Mouse (Mus musculus) CH12F3 (cell line): Measurements from ENCODE around the gene Evpl.

Experiments used
- in situ Hi-C: fragments of 300-500 bp; cut with MboI; formaldehyde crosslinking; loops from 2 replicates; pipeline ENCODE4 v1.14.3; 2020; ENCODE audit warnings: low sequenced_read_pairs

Evpl gene

DNA sequence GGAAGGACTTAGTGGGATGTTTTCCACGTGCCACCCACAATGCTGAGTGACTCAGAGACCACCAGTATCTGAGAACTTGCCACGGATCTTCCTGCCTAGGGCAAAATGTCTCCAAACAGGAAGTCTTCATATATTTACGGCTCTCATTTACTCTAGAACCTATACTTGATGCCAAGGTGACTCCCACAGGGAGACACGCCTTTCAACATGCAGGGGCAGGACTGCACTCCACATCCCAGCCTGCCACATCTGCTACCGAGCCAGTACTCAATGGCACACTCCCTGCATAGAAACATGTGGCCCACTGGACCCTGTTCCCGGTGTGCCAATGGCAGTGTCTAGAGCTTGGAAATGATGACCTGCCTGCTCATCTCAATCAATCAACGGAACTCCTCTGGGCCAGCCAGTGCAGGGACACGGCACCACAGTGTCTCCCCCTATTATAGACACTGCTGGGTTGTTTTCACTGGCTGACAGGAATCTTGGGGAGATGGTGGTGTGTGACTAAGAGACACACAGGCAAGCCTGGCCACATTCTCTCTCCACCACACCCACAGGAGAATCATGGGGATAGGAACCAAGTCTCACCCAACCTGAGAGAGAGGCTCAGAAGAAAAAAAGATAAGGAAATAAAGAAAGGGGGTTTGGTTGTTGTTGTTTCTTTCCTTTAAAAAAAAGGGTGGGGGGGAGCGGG is 18.3 kb upstream of the Evpl start:
- in situ Hi-C loops: no loop called here

DNA sequence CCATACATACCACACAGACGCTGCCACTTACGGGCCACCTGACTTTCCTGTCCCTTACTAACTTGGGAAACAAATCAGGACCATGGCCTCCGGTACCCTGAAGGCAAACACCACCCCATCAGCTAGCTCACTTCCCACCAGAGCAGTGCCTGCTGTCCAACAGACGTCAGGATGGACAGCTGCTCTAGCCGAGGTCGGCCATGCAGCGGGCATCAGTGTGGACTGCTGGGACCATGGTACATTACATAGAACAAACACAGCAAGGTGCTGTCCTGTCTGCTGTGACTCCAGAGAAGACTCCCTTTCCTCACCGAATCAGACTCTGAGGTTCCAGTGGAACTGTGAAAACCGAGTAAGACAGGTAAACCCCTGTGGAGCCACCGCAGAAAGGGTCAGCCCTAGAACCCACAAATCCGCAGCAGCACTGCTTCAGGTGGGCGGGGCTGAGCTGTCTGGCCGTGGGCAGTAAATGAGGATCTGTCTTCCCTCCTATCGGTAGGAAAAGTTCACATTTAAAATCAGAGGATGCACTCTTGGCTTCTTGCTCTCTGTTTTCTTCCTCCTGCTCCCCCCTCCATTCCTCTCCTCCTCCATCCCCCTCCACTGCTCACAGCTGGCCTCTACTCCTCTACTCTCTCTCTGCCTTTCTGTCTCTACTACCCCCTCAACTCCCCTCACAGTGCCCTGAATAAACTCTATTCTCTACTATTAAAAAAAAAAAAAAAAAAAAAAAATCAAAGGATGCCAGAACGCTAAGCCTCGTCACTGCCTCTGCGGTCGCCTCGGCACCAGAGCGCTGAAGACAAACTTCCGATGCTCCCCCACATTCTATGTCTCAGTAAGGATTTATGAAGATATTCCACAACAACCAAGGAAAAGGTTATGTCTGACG is 17.5 kb upstream of the Evpl start:
- in situ Hi-C loops: no loop called here

DNA sequence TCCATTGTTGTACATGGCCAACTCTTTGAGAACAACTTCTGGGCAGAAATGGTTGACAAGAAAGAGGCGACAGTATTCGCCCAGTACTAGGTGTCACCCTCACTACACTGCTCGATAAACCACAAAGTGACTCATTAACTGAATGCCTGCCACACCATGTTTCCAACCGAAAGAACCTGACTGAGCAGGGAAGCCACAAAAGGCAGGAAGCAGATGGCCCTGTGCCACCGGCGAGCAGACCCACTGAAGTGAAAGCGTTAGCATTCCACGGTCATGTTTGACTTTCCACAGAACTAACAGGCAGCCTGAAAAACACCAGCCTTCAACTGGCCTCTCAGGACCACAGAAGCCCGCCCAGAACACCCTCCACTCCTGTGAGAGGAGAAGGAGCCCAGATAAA is 16.8 kb upstream of the Evpl start:
- in situ Hi-C loops: no loop called here

DNA sequence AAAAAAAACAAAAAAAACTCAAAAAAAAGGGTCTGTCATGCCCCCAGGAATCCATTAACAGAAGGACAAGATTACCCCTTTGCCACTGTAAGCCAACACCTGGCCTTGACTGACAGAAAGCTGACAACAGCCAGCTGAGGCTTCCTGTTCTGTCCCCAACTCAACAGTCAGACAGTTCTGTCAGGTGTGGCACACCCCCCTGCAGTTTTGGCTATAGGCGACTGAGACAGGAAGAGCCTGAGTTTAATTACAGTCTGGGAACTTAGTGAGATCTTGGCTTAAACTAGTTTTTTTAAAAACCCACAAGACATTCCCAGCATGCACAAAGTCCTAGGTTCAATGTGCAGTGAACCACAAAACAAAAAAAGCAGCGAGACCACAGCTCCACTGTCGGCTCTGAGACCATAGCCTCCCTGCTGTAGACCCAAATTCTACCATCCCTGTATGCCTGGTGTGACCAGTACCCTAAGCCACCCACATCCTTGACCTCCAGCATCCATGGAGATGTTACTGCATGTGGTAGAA is 15.3 kb upstream of the Evpl start:
- in situ Hi-C loops: no loop called here

DNA sequence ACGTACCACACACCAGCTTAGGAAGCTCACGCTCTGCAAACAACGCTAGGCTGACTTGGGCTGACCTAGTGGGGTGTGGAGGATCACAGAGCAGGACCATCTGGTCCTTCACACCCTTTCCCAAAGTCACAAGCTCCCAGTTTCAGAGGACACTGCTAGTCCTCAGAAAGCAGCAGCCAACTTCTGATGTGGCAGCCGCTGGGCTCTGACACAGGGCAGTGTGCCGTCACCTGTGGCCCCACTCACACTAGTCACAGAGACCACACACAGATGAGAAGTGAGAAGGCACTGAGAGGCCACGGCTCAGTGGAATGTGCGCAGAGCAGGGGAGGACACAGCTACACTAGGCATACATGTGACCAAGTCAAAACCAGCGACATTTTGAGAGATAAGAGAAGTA is 13.0 kb upstream of the Evpl start:
- in situ Hi-C loops: no loop called here

DNA sequence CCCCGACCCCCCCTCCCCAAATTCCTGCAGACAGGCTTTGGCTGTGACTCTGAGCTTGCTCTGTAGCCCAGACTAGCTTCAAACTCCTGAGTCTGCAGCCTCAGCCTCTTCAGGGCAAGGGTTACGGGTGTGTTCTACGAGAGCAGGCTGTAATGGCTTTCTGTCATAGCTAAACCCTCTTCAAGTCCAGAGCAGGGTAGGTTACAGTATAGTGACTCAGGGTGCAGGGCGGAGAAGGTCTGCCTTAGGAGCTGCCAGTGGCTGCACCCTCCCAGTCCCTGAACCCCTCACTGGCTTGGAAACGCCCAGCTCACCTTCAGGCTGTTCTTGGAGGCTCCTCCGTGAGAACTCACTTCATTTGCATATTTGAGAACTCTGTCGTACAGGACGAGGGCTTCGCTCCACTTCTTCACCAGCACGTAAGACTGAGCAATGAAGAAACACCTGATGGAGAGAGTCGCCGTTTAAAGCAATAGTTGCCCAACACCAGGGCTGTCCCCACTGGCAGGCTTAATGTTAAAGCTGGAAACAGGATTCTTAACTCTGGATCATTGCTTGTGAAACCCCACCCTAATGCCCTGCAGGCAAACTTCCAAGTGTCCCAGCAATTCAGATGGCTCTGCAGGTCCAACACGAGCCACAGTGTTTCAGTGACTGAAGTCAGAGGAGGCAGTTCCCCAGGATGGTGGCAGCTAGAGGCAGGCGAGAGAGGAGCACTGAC is 9.8 kb upstream of the Evpl start:
- in situ Hi-C loops: no loop called here

DNA sequence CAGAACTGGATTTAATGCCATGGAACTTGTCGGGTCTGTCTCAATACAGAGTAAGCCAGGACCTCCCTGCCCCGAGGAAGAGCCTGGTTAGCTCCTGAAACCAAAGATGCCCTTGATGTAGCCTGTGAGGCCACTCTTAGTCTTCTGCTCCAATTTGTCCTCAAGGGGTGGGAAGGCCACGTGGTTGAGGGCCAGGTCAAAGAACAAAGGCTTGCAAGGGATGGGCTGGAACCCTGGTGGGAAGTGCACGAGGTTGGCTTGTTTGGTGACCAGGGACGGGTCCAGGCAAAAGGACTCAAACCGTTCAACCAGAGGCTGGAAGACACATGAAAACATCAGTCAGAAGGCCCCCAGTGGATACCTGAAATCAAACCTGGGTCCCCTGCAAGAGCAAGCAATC is 7.7 kb upstream of the Evpl start:
- in situ Hi-C loops: no loop called here

DNA sequence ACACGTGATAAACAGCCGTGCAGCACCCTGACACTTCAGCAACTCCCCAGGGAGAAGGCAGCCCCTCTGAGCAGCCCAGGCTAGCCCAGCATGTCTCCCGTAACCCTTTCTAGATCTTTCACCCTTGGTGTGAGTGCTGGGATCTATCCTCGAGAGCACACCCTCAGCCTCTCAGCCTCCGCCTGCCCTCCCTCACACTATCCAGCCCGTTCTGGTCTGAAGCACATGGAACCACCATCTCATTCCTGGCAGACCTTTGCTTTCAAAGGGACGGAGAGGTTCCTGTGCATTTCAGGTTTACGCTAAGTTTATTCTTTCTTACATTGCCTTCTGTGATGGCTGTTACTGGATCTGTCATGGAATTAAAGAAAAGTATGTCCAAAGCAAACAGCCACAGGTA is 6.7 kb upstream of the Evpl start:
- in situ Hi-C loops: no loop called here

DNA sequence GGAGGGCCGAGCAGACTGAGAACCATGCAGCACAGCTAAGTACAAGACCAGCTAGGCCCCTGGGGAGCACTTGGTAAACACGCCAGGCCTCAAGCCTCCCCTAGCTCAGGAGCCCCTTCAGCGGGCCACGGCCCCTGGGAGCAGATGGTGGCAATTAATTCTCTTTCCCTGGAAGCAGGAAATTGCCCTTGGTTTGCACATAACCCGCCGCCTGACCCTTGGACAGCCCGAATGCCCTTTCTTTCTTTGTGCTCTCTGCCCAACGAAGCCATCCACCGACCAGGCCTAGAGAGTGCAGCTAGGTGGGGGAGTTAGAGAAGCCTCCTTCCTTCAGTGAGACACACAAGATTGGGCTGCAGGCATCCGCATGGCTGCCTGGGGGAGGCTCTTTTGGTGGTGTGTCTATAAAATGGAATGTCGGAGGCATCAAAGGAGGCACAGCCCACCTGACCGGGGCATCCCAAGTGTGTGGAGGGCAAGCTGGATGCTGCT is 3.9 kb upstream of the Evpl start:
- in situ Hi-C loops: no loop called here

DNA sequence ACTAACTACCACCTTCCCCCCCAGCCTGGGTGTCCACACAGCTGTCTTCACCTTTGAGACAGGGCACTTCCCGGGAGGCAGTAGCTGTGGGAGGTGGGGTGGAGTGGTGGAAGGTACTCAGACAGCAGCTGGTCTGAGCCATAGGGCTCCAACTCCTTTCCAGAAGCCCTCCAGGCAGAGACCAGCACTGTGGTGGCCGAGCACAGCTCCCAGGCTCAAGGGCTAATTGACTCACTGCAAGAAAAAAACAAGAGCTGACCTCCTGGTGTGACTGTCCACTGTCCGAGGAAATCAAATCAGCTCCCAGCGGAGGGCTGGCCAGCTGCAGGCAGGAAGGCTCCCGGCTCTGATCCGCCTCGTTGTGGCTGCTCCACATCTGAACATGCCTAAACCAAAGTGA is 1.9 kb upstream of the Evpl start:
- in situ Hi-C loops: no loop called here

DNA sequence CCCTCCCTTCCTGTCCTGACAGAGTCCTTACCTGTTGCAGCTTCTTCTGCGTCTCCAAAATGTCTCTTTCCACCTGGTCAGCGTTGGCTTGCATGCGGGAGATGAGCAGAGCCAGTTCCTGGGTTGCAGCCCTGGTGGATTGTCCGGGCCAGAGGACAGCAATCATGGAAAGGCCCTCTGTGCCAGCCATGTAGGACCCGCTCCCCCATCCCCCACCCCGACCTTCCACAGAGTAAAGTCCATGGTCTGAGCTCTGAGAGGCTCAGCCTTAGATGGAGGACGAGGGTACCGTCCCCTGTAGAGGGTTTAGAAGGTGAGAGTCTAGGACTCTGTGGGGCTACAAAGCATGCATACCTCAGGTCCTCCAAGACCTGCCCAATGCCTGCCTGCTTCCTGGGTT is 3.0 kb downstream of the Evpl start:
- in situ Hi-C loops: no loop called here

DNA sequence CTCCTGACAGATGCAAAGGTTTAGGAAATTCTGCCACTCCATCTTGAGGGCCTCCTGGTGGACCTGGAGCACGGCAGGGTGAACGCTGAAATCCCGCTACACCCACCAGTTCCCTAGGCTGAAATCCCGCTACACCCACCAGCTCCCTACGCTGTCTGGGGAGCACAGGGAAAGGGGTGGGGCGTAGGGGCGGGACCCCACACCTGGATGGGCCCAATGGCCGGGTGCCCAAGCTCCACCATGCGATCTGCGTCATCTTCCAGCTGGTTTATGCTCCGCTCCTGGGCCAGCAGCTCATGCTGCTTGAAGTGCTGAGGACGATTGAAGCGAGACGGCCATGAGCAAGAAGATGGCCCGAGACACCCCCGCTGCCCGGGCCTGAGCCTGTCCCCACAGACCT is 5.5 kb downstream of the Evpl start:
- in situ Hi-C loops: no loop called here

DNA sequence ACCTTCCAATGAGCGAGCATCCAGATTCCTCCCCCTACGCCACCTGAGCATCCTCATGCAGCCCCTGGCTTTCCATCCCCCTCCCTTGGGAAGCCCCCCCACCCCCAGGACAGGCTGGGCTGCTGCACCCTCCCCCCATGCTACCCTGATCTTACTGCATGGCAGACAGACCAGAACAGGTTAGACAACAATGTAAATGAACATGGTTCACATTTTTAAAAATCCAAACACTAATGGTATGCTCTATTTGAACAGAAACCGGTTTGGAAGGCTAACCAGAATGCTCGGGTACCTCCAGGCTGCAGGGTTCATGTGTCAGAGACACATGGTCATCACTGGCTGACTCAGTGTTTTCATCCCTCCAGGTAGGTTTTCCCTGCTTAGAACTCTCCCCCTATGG is 9.2 kb downstream of the Evpl start:
- in situ Hi-C loops: loop anchor here (10.0 kb wide), 1 partner anchor 226 kb away; no protein-coding TSS in a partner anchor

DNA sequence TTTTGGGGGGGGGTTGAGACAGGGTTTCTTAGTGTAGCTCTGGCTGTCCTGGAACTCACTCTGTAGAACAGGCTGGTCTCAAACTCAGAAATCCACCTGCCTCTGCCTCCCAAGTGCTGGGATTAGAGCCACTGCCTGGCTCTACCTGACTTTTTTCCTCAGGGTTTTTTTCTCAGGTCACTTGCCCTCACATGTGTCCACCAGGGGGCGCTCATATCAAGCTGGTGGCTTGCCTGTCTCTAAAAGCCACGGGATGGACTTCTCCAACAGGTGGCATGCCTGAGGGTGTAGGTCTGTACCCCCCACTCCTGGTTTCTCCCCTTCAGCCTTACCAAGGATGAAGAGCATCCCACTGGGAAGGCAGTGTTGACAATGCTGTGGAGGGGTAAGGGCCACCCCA is 11.5 kb downstream of the Evpl start:
- in situ Hi-C loops: loop anchor here (10.0 kb wide), 1 partner anchor 228 kb away; no protein-coding TSS in a partner anchor

DNA sequence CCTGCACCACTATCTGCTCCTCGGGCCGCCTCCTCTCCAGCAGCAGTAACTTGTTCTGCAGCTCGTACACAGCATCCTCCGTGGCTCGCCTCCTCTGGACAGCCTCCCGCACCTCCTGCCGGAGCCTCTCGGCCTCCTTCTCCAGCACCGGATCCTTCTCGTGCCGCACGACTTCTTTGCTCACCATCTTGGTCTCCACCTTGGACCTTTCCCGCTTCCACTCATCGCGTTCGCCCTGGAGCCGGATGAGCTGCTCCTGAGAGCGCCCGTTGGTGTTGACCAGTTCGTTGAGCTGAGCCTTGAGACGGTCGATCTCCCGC is 15.2 kb downstream of the Evpl start:
- in situ Hi-C loops: loop anchor here (10.0 kb wide), 1 partner anchor 232 kb away; no protein-coding TSS in a partner anchor

DNA sequence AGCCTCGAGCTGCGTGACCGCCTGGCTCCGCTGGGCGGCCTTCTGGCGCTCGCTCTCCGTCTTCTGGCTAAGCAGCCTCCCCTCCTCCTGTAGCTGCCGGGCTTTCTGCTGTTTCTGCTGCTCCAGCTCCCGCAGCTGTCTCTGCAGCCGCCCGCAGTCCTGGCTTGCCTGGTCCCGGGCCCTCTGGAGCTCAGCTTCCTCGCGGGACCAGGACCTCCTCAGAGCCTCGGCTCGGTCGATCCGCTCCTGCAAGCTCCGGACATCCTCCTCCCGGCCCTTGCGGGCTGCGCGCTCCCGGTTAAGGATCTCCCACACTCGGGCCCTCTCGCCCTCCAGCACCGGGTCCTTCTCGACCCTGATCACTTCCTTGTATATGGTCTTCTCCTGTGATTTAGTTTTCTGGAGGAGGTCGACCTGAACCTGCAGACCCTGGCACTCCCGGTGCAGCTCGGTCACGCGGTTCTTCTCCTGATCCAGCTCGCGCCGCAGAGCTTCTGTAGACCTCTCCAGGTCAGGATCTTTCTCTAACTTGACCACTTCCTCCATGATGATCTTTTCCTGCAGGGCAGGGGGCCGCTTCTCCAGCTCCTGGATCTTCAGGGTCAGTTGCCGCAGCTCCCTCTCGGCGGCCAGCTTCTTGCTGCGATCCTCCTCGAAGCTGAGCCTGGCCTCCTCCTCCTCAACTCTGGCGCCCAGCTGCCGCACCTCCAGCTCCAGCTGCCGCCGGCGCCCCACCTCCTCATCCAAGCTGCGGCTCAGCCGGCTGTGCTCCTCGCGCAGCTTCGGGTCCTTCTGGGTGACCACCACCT is 15.7 kb downstream of the Evpl start:
- in situ Hi-C loops: loop anchor here (10.0 kb wide), 1 partner anchor 233 kb away; no protein-coding TSS in a partner anchor

DNA sequence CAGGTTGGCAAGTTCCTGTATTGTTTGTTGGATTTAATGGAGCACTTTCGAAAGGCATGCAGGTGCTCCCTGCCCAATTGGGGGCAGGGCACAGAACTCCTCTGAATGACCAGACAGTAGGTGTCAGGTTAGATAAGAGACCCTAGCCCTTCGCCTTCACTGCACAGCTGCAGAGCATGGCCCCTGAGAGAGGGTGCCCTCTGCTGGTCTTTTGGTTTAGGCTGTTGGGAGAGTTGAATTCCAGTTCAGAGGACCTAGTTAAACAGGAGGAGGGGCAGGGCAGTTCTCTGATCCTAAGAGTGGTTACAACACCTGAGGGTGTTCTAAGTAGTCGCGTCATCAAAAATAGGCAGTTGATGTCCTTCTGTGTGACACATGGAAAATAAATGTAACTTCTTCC is 18.0 kb downstream of the Evpl start:
- in situ Hi-C loops: loop anchor here (10.0 kb wide), 1 partner anchor 235 kb away; no protein-coding TSS in a partner anchor

DNA sequence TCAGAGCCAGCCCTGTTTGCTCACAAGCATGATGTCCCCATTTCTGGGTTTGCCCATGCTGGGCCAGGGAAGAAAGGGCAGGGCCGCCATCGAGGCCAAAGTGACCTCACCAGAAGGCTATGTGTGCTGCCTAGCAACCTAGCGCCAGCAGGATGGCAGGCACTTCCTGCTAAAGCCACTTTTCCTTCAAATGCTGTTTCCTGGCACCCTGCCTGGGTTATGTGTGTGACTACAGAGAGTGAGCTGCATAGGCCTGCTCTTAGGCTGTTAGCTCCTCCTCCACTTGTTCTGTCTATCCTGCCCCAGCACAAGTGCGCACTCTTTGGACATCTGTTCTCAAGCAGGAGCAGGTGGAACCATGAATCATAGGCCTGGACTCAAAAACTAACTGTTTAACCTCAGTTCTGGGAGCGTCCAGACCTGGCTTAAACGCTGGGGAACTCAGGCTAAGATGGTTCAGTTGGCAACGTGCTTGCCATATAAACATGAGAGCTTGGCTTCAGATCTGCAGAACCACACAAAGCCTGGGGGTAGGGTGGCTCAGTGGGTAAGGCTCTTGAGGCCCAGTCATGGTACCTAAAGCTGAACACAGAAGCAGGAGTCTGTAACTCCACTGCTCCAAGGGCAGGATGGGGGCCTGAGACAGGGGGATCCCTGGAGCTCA is 19.0 kb downstream of the Evpl start:
- in situ Hi-C loops: no loop called here

DNA sequence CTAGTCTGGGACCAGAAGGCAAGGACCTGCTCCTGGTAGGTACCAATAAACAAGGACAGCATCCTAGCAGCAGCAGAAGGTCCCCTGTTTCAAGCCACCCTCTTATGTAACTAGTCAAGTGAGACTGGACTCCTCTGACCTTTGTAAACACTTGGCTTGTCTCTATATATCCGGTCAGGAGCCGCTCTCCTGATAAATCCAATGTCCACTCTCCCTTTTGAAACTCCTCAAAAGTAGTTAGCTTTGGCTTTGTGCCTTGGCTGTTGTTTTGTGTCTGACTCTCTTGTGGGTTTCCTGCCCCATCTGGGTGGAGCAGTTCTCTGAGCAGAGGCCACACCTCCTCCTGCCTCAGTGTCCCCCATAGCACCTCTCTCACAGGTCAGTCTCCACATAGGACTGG is 19.6 kb downstream of the Evpl start:
- in situ Hi-C loops: no loop called here

DNA sequence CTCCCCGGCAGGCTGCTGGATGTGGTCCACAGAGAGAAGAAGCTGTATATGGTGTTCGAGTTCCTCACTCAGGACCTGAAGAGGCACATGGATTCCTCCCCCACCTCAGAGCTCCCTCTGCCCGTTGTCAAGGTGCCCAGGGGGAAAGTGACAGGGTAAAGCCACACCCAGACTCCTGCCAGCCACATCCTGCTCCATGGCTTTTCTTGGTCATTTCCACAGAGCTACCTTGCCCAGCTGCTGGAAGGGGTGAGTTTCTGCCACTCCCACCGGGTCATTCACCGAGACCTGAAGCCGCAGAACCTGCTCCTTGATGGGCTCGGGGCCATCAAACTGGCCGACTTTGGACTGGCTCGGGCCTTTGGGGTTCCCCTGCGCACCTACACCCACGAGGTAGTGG is 21.3 kb downstream of the Evpl start:
- in situ Hi-C loops: no loop called here
